Mouse (Mus musculus) heart, postnatal 0 days (tissue): ENCODE measurements around the gene Ankmy1.

Source experiments
- CTCF ChIP-seq: IDR thresholded peaks from 2 replicates; pipeline ENCODE4 v1.5.1; 2016; ENCODE audit warnings: antibody characterized with exemption, control low read depth, low read depth
- EP300 ChIP-seq: IDR thresholded peaks from 2 replicates; pipeline ENCODE4 v1.6.1; 2016; ENCODE audit warnings: antibody characterized with exemption, low read depth

GRCm38 (mm10) chr1:92830626-92831187, 72.0 kb downstream of the Ankmy1 start:
- TF ChIP-seq CTCF (no peak), EP300 (no peak)
